Mouse (Mus musculus): ENCODE results near the gene Slc34a3.
"Not testable (repeated sequence)": the region's sequence is repeated elsewhere in the genome, so short reads cannot be mapped to it uniquely, and the experiment has no call there.

The Slc34a3 gene

DNA sequence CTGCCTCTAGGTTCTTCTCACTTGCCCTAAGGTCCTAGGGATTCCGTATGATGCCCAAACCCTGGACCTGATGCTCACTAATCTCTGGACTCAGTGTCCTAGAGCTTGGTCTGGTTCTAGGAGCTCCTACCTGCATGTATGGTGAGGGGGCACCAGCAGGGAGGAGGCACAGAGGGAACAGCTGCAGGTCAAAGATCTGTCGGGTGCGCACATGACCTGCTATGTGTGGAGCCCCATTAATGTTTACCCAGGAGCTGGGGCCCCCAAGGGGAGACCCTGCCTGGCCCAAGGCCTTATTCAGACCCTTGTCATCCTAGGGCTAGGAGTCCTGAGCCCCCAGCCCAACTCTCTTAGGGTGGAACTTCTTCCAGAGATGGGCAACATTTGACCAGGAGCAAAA is at the start of gene Slc34a3:
Gene Slc34a3, minus strand, starts transcription at position 315 of the 400 bp plus-strand sequence.
- no peak for DNase-seq (ENCODE audit: low spot score)

DNA sequence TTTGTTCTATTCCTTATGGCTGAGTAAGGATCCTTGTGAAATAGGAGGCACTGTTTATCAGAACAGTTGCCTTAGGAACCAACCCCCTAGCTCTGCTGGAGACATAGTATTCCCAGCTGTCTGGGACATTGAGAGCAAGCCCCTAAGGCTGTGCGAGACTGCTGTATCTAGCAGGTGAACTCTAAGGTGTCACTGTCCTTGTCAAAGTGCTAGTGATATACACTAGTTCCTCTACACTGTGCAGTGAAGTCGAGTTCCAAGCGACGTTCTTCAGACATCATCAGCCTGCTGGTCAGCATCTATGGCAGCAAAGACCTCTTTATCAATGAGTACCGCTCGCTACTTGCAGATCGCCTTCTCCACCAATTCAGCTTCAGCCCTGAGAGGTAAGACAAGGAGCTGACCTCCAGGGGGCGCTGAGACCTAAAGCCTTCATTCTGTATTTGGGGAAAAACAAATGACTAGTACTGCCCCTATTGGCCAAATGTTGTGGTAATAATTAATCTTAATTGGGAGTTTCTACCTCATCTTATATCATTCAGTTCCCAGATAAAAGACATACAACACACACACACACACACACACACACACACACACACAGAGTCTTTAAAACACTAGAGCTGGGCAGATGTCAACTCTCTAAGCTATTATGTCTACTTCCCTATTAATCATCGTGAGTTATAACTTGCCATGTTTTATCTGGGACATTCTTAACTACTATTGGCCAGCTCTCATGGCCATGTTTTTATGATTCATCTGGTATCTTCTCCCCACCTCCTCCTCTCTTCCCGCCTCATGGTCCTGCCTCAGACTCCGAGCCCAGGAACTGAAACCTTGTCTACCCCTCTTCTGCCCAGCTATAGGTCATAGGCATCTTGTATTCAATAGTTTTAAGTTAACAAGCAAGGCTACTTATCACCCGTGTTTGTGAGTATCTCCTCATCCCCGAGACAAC is 45.0 kb upstream of the Slc34a3 start:
- DNase-seq (ENCODE audit: low spot score) = peak; percentile 84

DNA sequence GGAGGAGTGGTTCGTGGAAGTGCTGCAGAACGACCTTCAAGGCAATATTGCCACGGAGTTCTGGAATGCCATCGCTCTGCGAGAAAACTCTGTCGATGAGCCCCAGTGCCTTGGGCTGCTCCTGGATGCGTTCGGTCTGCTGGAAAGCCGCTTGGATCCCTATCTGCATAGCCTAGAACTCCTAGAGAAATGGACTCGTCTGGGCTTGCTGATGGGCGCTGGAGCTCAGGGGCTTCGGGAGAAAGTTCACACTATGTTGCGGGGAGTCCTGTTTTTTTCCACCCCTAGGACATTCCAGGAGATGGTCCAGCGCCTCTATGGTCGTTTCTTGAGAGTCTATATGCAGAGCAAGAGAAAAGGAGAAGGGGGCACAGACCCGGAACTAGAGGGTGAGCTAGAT is 38.8 kb upstream of the Slc34a3 start:
- no peak for DNase-seq (ENCODE audit: low spot score)

DNA sequence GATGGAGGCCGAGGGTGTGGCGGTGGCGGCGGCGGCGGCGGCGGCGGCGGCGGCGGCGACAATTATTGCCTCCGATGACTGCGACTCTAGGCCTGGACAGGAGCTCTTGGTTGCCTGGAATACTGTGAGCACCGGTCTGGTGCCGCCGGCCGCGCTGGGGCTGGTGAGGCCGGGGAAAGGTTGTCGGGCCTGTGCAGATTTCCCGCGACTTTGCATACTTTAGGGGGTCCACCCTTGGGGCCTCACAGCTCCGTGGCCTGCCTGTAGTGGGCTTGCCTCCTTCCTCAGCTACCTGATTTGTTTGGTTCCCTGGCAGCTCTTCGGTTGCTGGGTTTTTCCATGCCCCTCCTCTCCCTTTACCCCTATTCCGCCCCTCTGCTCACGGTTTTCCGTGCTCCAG is 38.4 kb upstream of the Slc34a3 start:
- no peak for DNase-seq (ENCODE audit: low spot score)

DNA sequence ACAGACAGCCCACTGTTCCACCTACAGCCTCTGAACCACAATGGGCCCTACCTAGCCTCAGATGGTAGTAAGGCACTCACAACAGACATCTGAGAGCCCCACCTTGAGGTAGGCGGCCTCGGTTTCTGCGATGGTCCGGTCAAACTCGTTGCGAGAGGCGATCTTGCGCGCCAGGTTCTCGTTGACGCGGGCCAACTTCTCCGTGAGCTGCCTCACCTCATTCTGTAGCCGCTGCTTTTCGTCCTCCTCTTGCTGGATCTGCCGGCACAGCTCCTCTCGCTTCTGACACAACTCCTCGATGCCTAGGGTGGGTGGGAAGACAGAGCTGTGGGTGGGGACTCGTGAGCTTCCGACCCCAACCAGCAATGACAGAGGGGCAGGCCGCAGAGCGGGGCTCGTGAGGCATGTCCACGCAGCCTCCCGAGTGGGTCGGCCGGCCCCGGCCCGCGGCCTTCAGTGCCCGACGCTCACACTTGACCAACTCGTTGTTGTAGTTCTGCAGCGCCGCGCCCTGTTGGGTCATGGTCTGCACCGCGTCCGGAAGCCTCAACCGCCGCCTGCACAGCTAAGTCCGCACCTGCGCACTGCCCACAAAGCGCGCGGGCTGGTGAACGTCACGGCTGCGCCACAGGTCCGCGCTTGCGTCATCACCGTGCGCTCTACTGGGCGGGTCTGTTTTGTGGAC is 37.8 kb upstream of the Slc34a3 start, which contains the start of the genes Ssna1 and Anapc2:
Gene Ssna1, minus strand, starts transcription at position 612 of the 685 bp plus-strand sequence.
Gene Anapc2, plus strand, starts transcription at position 652 of the 685 bp plus-strand sequence.
- DNase-seq (ENCODE audit: low spot score) = peak; percentile 99

DNA sequence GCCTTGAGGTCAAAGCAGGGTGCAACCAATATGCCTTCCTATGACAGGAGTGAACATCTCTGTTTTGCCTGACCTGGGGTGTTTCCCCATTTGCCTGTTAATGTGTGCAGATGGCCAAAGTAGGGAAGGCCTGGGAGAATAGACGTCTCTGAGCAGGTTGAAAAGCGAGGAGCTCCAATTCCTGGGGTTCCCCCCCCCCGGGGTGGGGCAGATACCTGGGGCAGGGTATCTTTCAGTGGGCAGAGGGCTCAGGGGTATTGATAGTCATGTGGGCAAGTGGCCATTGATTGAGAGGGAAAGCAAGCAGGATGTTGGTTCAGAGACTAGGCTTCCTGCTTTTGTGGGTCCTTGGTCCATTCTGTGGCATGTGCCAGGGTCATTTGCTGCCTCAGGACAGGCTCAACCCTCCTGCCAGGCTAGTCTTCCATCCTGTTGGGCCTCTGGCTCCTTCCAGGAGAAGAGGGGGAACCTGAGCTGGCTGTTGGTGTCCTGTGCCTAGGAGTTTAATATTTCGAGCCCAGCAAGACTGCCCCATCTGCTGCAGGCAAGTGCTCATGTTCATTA is 33.7 kb upstream of the Slc34a3 start:
- DNase-seq (ENCODE audit: low spot score) = no peak

DNA sequence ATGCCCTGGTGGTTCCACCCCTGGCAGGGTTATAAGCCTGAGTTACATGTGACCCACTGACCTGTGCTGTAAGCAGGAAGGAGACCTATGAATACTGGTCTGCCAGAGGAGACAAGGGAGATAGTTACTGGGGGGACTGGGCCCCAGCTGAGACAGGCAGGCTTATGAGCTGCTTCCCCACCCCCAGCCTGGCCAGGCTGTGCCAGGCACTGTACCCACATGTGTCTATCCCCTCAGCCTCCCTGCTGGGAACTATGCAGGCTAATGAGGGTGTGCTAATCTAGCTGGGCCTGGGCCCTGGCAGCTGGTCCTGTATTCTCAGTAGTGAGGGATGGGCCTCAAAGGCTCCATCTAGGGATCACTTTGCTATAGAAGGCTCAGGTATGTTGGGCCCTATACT is 33.1 kb upstream of the Slc34a3 start:
- DNase-seq (ENCODE audit: low spot score) = no peak

DNA sequence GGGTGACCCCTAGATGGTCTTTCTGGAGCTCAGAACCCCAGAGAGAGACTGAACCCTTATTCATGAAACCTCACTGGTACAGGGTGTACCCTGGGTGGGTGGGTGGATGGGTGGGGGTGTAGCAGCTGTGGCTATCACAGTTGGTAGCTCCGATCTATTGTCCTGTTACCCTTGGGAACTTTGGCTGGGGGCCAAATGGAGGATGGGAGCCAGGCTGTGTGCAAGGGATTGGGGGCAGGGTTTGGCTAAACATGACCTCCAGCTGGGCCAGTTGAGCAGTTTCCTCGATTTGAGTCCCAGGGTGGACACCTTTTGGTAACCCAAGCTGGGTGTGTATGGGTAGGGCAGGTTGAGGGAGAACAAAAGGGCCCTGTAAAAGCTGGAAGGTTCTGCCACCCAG is 32.6 kb upstream of the Slc34a3 start:
- DNase-seq (ENCODE audit: low spot score) = peak; percentile 28

DNA sequence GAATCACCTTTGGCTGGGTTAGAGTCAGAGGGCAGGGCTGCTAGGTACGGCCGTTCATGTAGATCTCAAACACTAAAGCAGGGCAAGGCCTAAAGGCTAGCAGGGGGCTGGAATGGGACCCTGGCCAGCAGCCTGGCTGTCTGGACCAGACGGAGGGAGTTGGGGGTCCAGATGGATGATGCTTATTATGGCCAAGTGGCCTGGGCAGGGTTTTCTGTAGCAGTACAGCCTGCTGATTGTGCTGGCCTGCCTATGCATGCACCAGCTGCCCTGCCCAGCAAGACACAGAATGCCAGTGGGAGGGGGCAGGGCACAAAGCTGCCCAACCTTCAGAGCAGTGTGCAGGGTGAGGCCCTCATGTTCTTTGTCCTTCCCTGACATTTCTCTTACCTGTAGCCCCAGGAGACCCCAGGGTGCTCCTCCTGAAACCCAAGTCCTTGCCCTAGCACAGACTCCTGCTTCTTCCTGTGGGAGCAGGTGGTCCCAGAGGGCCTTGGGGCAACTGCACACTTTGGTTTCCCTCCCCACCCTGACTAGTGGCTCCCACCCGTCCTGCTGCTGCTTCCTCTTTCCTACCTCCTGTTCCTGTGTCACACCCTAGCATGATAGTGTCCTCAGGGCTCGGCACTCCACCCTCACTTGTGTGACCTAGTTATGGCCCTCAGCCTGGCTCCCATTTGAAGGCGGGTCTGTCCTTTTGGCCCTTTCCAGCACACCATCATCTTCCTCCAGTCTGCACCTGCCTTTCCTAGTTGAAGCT is 31.9 kb upstream of the Slc34a3 start:
- DNase-seq (ENCODE audit: low spot score) = peak; percentile 46

DNA sequence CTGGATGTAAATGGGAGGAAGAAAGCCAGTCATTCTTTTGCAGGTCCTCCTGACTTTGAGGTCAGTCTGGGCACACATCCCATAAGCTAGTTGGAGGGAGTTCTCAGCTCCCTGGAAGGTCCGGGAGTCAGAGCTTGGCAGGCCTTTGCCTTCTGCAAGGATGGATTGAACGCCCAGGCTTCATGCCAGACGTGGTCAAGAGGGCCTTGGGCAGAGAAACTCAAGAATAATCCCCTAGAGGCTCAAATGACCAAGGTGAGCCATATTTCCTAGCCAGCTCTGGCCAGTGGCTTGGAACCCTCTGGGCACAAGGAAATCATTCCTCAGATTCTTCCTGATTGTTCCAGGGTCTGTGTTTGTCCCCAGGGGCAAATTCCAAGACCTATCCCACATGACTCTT is 30.7 kb upstream of the Slc34a3 start:
- DNase-seq (ENCODE audit: low spot score) = no peak

DNA sequence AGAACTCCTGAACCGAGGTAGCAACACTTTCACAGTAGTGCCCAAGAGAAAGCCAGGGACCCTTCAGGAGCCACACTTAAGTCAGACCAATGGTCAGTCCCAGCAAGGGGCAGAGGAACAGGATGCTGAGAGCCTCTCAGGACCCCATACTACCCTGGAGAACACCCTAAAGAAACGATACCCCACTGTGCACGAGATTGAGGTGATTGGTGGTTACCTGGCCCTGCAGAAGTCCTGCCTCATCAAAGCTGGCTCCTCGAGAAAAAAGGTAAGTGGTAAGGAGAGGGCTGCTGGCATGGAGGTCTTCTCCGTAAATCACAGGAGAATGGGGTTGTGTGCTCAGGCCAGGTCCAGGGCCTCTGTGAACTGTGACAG is 30.1 kb upstream of the Slc34a3 start:
- no peak for DNase-seq (ENCODE audit: low spot score)

DNA sequence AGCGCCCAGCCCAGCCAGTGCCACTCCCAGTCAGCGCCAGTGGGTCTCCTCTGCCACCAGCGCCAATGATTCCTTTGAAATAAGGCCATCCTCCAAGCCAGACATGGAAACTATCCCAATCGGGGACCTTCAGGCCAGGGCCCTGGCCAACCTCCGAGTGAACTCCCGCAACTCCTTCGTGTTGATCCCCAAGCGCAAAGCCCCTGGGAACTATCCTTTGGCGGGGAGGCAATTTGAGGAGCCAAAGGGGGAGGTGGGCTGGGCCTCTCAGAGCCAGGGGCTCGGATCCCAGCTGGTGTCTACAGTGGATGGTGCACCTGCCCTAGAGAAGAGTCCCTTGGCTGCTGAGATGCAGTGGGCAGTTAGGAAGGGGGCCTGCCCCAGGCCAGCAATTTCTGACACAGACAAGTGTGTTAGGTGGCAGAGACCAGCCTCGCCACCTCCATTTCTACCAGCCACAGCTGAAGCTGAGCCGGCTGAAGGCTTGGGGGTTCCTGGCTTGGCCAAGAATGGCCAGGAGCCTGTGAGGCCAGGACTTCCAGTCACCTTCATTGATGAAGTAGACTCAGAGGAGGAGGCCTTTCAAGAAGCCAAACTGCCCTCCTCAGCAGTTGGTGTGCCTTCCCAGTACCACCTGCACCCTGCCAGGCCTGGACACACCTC is 29.6 kb upstream of the Slc34a3 start:
- DNase-seq (ENCODE audit: low spot score) = no peak

DNA sequence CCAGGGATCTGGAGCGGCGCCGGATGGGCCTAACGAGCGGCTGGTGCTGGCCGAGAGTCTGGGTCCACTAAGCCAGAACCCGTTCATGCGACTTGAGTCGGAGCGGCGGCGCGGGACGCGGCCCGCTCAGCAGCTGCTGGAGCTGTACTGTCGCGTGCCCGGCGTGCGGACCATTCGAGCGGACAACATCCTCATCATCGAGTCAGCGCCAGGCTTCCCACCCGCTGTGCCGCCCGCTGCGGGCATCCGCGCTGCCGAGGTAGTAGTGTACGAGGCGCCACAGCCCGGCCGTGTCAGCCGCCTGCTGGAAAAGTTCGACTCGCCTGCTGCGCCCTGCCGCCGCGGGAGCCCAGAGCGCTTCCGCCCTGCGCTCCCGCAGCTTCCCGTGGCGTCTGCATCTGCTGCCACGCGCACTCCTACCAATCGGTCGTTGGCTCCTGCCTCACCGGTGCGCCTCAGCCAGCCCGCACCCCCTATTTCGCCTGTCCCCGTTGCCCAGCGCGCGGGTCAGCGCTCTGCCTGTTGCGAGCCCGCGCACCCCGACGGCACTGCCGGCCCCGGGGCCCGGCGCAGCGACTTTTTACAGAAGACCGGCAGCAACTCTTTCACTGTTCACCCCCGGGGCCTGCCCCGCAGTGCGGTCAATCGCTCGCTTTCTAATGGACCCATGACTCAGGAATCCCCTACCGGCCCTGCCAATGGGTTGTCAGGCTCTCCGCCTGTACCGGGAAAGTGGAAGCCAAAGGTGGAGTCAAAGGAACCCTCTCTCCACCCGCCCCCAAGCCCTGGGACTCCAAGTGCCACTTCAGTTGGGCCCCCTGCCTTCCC is 28.8 kb upstream of the Slc34a3 start:
- no peak for DNase-seq (ENCODE audit: low spot score)

DNA sequence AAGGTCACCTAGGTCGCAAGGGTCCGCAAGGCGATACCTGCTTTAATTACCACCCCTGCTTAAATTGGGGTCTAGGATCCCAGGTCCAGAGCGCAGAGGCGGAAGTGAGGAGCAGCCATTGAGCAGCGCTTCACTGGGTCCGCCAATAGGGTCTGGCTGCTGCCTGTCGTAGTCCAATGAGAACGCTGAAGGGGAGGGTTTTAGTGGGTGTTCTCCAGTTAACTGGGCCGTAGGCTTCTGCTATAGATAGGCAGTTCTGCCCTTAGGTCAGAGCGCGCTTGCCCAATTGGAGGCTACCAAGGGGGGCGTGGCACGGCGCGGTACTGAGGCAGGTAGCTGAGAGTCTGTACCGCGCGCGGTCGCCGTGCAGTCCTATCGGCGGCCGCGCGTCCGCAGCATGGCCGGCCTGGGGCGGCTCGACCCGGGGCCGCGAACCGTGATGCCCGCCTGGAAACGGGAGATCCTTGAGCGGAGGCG is 28.2 kb upstream of the Slc34a3 start, which contains the start of gene Tprn:
Gene Tprn, plus strand, starts transcription at position 328 of the 477 bp plus-strand sequence.
- DNase-seq (ENCODE audit: low spot score) = peak; percentile 85

DNA sequence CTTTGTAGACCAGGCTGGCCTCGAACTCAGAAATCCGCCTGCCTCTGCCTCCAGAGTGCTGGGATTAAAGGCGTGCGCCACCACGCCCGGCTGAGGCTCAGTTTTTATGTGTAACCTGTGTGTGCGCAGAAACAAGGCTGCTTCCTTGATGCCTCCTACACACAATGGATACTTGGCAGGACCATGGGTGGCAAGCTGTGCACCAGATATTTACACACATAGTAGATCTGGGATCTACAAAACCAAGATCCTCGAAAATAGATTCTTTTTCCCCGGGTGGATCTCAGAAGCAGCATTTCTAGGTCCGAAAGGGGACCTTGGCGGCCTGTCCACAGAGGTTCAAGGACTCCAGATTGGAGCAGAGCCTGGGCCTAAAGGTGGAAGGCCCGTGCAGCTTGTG is 27.7 kb upstream of the Slc34a3 start:
- no peak for DNase-seq (ENCODE audit: low spot score)

DNA sequence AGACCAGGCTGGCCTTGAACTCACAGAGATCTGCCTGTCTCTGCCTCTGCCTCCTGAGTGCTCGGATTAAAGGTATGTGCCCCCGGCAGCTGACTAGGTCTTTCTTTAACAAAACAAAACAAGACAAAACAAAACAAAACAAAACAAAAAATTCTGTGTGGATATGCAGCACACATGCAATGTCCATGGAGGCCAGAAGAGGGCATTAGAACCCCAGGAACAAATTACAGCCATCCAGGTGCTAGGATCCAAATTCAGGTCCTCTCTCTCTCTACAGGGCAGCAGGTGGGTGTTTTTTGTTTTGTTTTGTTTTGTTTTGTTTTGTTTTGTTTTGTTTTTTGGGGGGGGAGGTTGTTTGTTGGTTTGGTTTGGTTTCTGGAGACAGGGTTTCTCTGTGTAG is 24.7 kb upstream of the Slc34a3 start:
- no peak for DNase-seq (ENCODE audit: low spot score)

DNA sequence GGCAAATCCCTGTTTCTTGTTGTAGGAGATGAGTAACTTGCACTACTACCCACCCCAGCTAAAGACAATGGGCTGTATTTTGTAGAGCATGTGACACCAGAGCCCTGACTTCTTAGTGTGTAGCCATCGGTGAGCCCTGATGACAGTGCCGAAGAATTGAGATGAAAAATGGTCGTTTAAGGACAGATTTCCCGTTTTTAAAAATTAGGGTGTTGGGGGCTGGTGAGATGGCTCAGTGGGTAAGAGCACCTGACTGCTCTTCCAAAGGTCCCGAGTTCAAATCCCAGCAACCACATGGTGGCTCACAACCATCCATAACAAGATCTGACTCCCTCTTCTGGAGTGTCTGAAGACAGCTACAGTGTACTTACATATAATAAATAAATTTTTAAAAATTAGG is 23.1 kb upstream of the Slc34a3 start:
- DNase-seq (ENCODE audit: low spot score) = not testable (repeated sequence)

DNA sequence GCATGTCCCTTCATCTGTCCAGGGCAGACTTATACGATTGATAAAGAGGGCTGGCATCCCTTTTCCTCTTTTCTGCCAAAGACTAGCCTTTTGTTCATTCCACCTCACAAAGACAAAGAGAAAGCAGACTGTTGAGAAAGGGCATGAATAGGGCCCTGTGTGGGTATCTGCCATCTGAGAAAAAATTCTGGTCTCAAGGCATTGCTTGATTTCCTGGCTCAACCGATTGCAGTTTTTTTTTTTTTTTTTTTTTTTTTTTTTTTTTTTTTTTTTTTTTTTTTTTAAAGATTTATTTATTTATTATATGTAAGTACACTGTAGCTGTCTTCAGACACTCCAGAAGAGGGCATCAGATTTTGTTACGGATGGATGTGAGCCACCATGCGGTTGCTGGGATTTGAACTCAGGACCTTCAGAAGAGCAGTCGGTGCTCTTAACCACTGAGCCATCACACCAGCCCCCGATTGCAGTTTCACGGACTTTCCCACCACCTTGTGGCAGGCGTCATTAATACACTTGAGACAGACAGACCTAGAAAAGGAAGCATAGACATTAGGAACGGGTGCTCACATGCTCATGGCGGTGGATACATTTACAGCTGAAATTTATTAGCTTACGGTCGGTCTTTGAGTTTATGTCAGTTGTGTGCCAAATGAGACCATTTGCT is 22.4 kb upstream of the Slc34a3 start:
- DNase-seq (ENCODE audit: low spot score) = not testable (repeated sequence)

DNA sequence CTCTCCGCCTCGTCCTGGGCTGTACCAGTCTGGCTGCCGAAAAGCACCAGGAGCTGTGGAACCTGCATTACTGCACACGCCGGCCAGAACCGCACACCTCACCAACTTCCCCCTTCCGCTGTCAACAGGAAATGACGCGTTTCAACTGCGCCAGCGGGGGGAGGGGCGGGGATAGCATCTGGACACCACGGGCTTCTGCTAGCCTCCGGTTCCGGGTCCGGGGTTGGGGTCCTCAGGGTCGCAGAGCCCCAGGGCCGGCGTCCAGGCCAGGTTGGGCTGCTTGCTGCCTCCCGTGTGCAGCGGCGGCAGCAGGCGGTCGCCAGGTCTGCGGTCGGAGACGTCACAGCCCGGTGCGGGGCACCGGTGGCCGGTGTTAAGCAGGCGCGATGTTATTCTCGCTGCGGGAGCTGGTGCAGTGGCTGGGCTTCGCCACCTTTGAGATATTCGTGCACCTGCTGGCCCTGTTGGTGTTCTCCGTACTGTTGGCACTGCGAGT is 21.2 kb upstream of the Slc34a3 start, which contains the start of gene Tmem203:
Gene Tmem203, plus strand, starts transcription at position 156 of the 496 bp plus-strand sequence.
- DNase-seq (ENCODE audit: low spot score) = peak; percentile 86
